Mouse (Mus musculus): Measurements from ENCODE around the gene Kcnc2. TPM values are rescaled to one million over a fixed set of nuclear protein-coding genes. Genes with fewer than 3 reads are reported as not detected.
A peak's percentile ranks its signal among the peaks of the same experiment; 100 is the strongest.

Gene Kcnc2
- polyA plus RNA-seq, 1 experiment from 2014 or later, result 1.2 TPM

GRCm38 (mm10) chr10:112368369-112368768 lies 97.4 kb downstream of the Kcnc2 start:
- H3K9ac ChIP-seq (ENCODE audit: low read depth, low read length), result no peak overlapping the region
- H3K4me2 ChIP-seq (replicated peaks; ENCODE audit: low read depth, low read length), result no peak overlapping the region
- H3K4me1 ChIP-seq (replicated peaks; ENCODE audit: control insufficient read depth, insufficient read depth, low read length), result no peaks in the 10 kb centered on the region
- H3K36me3 ChIP-seq (ENCODE audit: control insufficient read depth, insufficient read depth, low read length), result no peaks in the 10 kb centered on the region
- no peak overlapping the region for H3K4me3 ChIP-seq (ENCODE audit: low read depth, low read length)
- DNase-seq (ENCODE audit: low spot score) (no peak), ATAC-seq (ENCODE audit: low FRiP score) (no peak)
- no peaks in the 10 kb centered on the region for H3K9me3 ChIP-seq (ENCODE audit: control insufficient read depth, low read length)
- H3K27me3 ChIP-seq (ENCODE audit: control insufficient read depth, insufficient read depth, low read length), result no peaks in the 10 kb centered on the region
- WGBS, result 82% methylated on average over 3 of the region's 3 CpGs
- H3K27ac ChIP-seq (ENCODE audit: low read depth, low read length), result no peak overlapping the region

- DNase-seq (ENCODE audit: low spot score) (no peak), ATAC-seq (ENCODE audit: low FRiP score) (no peak)
- Histone ChIP-seq H3K9me3 (ENCODE audit: control insufficient read depth, low read length) (no peaks in the 10 kb centered on the region), H3K4me3 (ENCODE audit: low read depth, low read length) (no peak overlapping the region), H3K27me3 (ENCODE audit: control insufficient read depth, insufficient read depth, low read length) (no peaks in the 10 kb centered on the region), H3K9ac (ENCODE audit: low read depth, low read length) (no peak overlapping the region), H3K4me1 (replicated peaks; ENCODE audit: control insufficient read depth, insufficient read depth, low read length) (no peaks in the 10 kb centered on the region), H3K36me3 (ENCODE audit: control insufficient read depth, insufficient read depth, low read length) (no peaks in the 10 kb centered on the region), H3K27ac (ENCODE audit: low read depth, low read length) (no peak overlapping the region), H3K4me2 (replicated peaks; ENCODE audit: low read depth, low read length) (no peak overlapping the region)
- WGBS, result 87% methylated on average over 5 of the region's 5 CpGs
These were observed 106.2 kb downstream of the Kcnc2 start for GRCm38 (mm10) chr10:112377163-112377562.

GRCm38 (mm10) chr10:112378465-112378864 lies 107.5 kb downstream of the Kcnc2 start:
- Histone ChIP-seq H3K4me2 (replicated peaks; ENCODE audit: low read depth, low read length) (no peak overlapping the region), H3K27me3 (ENCODE audit: control insufficient read depth, insufficient read depth, low read length) (no peaks in the 10 kb centered on the region), H3K36me3 (ENCODE audit: control insufficient read depth, insufficient read depth, low read length) (no peaks in the 10 kb centered on the region), H3K27ac (ENCODE audit: low read depth, low read length) (no peak overlapping the region), H3K4me1 (replicated peaks; ENCODE audit: control insufficient read depth, insufficient read depth, low read length) (no peaks in the 10 kb centered on the region), H3K9ac (ENCODE audit: low read depth, low read length) (no peak overlapping the region), H3K9me3 (ENCODE audit: control insufficient read depth, low read length) (no peaks in the 10 kb centered on the region), H3K4me3 (ENCODE audit: low read depth, low read length) (no peak overlapping the region)
- 85% methylated on average over 6 of the region's 6 CpGs for WGBS
- ATAC-seq (ENCODE audit: low FRiP score) (no peak), DNase-seq (ENCODE audit: low spot score) (no peak)

GRCm38 (mm10) chr10:112380590-112380989 lies 109.7 kb downstream of the Kcnc2 start:
- Histone ChIP-seq H3K4me1 (replicated peaks; ENCODE audit: control insufficient read depth, insufficient read depth, low read length) (no peaks in the 10 kb centered on the region), H3K4me3 (ENCODE audit: low read depth, low read length) (no peak overlapping the region), H3K36me3 (ENCODE audit: control insufficient read depth, insufficient read depth, low read length) (no peaks in the 10 kb centered on the region), H3K9me3 (ENCODE audit: control insufficient read depth, low read length) (no peaks in the 10 kb centered on the region), H3K27me3 (ENCODE audit: control insufficient read depth, insufficient read depth, low read length) (no peaks in the 10 kb centered on the region), H3K4me2 (replicated peaks; ENCODE audit: low read depth, low read length) (no peak overlapping the region), H3K27ac (ENCODE audit: low read depth, low read length) (no peak overlapping the region), H3K9ac (ENCODE audit: low read depth, low read length) (no peak overlapping the region)
- DNase-seq (ENCODE audit: low spot score), result no peak
- 85% methylated on average over 6 of the region's 6 CpGs for WGBS
- ATAC-seq (ENCODE audit: low FRiP score), result no peak

GRCm38 (mm10) chr10:112394399-112394970 lies 123.6 kb downstream of the Kcnc2 start:
- H3K9me3 ChIP-seq (ENCODE audit: control insufficient read depth, low read length), result no peaks in the 10 kb centered on the region
- H3K27ac ChIP-seq (ENCODE audit: low read depth, low read length), result no peak overlapping the region
- H3K4me3 ChIP-seq (ENCODE audit: low read depth, low read length), result no peak overlapping the region
- 46% methylated on average over 8 of the region's 8 CpGs for WGBS
- no peaks in the 10 kb centered on the region for H3K4me1 ChIP-seq (replicated peaks; ENCODE audit: control insufficient read depth, insufficient read depth, low read length)
- DNase-seq (ENCODE audit: low spot score) (peak; percentile 24), ATAC-seq (ENCODE audit: low FRiP score) (peak; percentile 79)
- H3K4me2 ChIP-seq (replicated peaks; ENCODE audit: low read depth, low read length), result no peak overlapping the region
- H3K27me3 ChIP-seq (ENCODE audit: control insufficient read depth, insufficient read depth, low read length), result no peaks in the 10 kb centered on the region
- H3K9ac ChIP-seq (ENCODE audit: low read depth, low read length), result no peak overlapping the region
- H3K36me3 ChIP-seq (ENCODE audit: control insufficient read depth, insufficient read depth, low read length), result no peaks in the 10 kb centered on the region

GRCm38 (mm10) chr10:112397194-112397593 lies 126.3 kb downstream of the Kcnc2 start:
- Histone ChIP-seq H3K9ac (ENCODE audit: low read depth, low read length) (no peak overlapping the region), H3K9me3 (ENCODE audit: control insufficient read depth, low read length) (no peaks in the 10 kb centered on the region), H3K4me1 (replicated peaks; ENCODE audit: control insufficient read depth, insufficient read depth, low read length) (no peaks in the 10 kb centered on the region), H3K36me3 (ENCODE audit: control insufficient read depth, insufficient read depth, low read length) (no peaks in the 10 kb centered on the region), H3K4me2 (replicated peaks; ENCODE audit: low read depth, low read length) (no peak overlapping the region), H3K27ac (ENCODE audit: low read depth, low read length) (no peak overlapping the region), H3K27me3 (ENCODE audit: control insufficient read depth, insufficient read depth, low read length) (no peaks in the 10 kb centered on the region), H3K4me3 (ENCODE audit: low read depth, low read length) (no peak overlapping the region)
- ATAC-seq (ENCODE audit: low FRiP score), result no peak
- DNase-seq (ENCODE audit: low spot score), result peak; percentile 22
- 55% methylated on average over 2 of the region's 2 CpGs for WGBS

GRCm38 (mm10) chr10:112400591-112401404 lies 129.9 kb downstream of the Kcnc2 start:
- no peaks in the 10 kb centered on the region for H3K36me3 ChIP-seq (ENCODE audit: control insufficient read depth, insufficient read depth, low read length)
- WGBS, result 67% methylated on average over 9 of the region's 9 CpGs
- DNase-seq (ENCODE audit: low spot score), result no peak

GRCm38 (mm10) chr10:112409525-112409924 lies 138.6 kb downstream of the Kcnc2 start:
- Histone ChIP-seq H3K4me1 (replicated peaks; ENCODE audit: control insufficient read depth, insufficient read depth, low read length) (no peaks in the 10 kb centered on the region), H3K4me3 (ENCODE audit: low read depth, low read length) (no peak overlapping the region), H3K9ac (ENCODE audit: low read depth, low read length) (no peak overlapping the region), H3K27me3 (ENCODE audit: control insufficient read depth, insufficient read depth, low read length) (no peaks in the 10 kb centered on the region), H3K9me3 (ENCODE audit: control insufficient read depth, low read length) (no peaks in the 10 kb centered on the region), H3K27ac (ENCODE audit: low read depth, low read length) (no peak overlapping the region), H3K4me2 (replicated peaks; ENCODE audit: low read depth, low read length) (no peak overlapping the region), H3K36me3 (ENCODE audit: control insufficient read depth, insufficient read depth, low read length) (no peaks in the 10 kb centered on the region)
- 83% methylated on average over 2 of the region's 2 CpGs for WGBS
- DNase-seq (ENCODE audit: low spot score), result no peak
- ATAC-seq (ENCODE audit: low FRiP score), result no peak

More at GRCm38 (mm10) chr10:112400591-112401404, 129.9 kb downstream of the Kcnc2 start:
- no peak for ATAC-seq (ENCODE audit: low FRiP score)
- Histone ChIP-seq H3K9ac (ENCODE audit: low read depth, low read length) (no peak overlapping the region), H3K27ac (ENCODE audit: low read depth, low read length) (no peak overlapping the region), H3K4me3 (ENCODE audit: low read depth, low read length) (no peak overlapping the region), H3K9me3 (ENCODE audit: control insufficient read depth, low read length) (no peaks in the 10 kb centered on the region), H3K4me1 (replicated peaks; ENCODE audit: control insufficient read depth, insufficient read depth, low read length) (no peaks in the 10 kb centered on the region), H3K27me3 (ENCODE audit: control insufficient read depth, insufficient read depth, low read length) (no peaks in the 10 kb centered on the region), H3K4me2 (replicated peaks; ENCODE audit: low read depth, low read length) (no peak overlapping the region)

GRCm38 (mm10) chr10:112423327-112423726 lies 152.4 kb downstream of the Kcnc2 start:
- Histone ChIP-seq H3K27ac (ENCODE audit: low read depth, low read length) (no peak overlapping the region), H3K4me3 (ENCODE audit: low read depth, low read length) (no peak overlapping the region), H3K9me3 (ENCODE audit: control insufficient read depth, low read length) (no peaks in the 10 kb centered on the region), H3K36me3 (ENCODE audit: control insufficient read depth, insufficient read depth, low read length) (no peaks in the 10 kb centered on the region), H3K4me1 (replicated peaks; ENCODE audit: control insufficient read depth, insufficient read depth, low read length) (no peaks in the 10 kb centered on the region), H3K27me3 (ENCODE audit: control insufficient read depth, insufficient read depth, low read length) (no peaks in the 10 kb centered on the region), H3K4me2 (replicated peaks; ENCODE audit: low read depth, low read length) (no peak overlapping the region), H3K9ac (ENCODE audit: low read depth, low read length) (no peak overlapping the region)
- DNase-seq (ENCODE audit: low spot score) (peak; percentile 20), ATAC-seq (ENCODE audit: low FRiP score) (no peak)
- 67% methylated on average over 10 of the region's 10 CpGs for WGBS
